Mouse (Mus musculus) olfactory bulb, adult 2 months (tissue): ENCODE results near the gene Tedc1.

Source experiments
- CTCF ChIP-seq: fragments of 200-500 bp; IDR thresholded peaks from 2 replicates; pipeline ENCODE4 v1.5.1; 2012; ENCODE audit warnings: low read depth, mild to moderate bottlenecking, low read length, moderate library complexity; ENCODE audit not compliant: insufficient read depth
- POLR2A ChIP-seq: fragments of 200-500 bp; IDR thresholded peaks from 2 replicates; pipeline ENCODE4 v1.6.1; 2012; ENCODE audit warnings: mild to moderate bottlenecking, low read depth, low read length, moderate library complexity; ENCODE audit not compliant: insufficient read depth

- no peak for TF ChIP-seq POLR2A
- TF ChIP-seq CTCF = no peak
Observed at GRCm38 (mm10) chr12:113149341-113149740, 6.9 kb upstream of the Tedc1 start.
